ENCODE assay signal across 16 mouse cellular contexts in the genomic region with DNA sequence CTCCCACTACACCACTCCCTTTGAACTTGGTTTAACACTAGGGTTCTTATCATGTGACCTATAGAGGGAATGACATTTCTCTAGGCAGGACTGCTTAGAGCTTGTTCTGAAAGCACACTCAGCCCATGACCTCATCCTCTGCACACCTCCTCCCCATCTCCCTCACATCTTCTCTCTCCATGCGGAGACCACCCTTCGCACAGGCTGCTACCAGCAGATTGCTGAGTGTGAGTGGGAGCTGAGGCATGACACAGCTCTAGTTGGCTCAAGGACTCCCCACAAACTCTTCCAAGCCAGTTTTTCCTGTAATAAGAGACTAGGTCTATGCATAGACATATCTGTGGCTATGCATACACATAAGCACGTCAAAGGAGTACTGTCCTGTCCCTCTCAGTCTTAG.
A peak's percentile ranks its signal among the peaks of the same experiment; 100 is the strongest.
DNase-seq lines count a peak whose midpoint lies in the region; ATAC-seq lines count a peak whose summit lies in the region.
"Had no signal": no experiment of that assay in that cellular context is flagged by ENCODE, and none has a peak within 500 bp of the region (broad histone marks: within the 10 kb centered on the region; RNA-seq: fewer than 3 reads in every experiment).

No protein-coding gene starts in this region.

- no peak overlapping the region for H3K4me2 ChIP-seq in intestine, embryonic 16.5 days (ENCODE audit: low read depth, low read length)
- H3K4me2 ChIP-seq: forebrain, embryonic 13.5 days; forebrain, embryonic 15.5 days had no signal

- H3K27me3 ChIP-seq in limb, embryonic 10.5 days (ENCODE audit: low read depth, poor library complexity, severe bottlenecking) = no peaks in the 10 kb centered on the region
- no peaks in the 10 kb centered on the region for H3K27me3 ChIP-seq in intestine, embryonic 16.5 days (replicated peaks; ENCODE audit: control insufficient read depth, insufficient read depth, low read length)
- H3K27me3 ChIP-seq: forebrain, embryonic 13.5 days; forebrain, embryonic 15.5 days had no signal

- no peak for DNase-seq in frontal cortex, postnatal 10 days (ENCODE audit: low spot score in 2 of 2)
- DNase-seq in brain, adult 2 months (ENCODE audit: low read depth, low spot score) = peak; percentile 71
- DNase-seq in limb, embryonic 10.5 days (ENCODE audit: low spot score) = no peak
- DNase-seq: adrenal gland, adult 2 months; adrenal gland, postnatal 10 days; adrenal gland, postnatal 25 days; cerebellum, adult 11-12 months; cerebellum, adult 2 months; cerebellum, adult 9-10 months; cerebellum, postnatal 10 days; cerebellum, postnatal 25 days; forebrain, postnatal 0 days had no signal

- WGBS in limb, embryonic 10.5 days = 90% methylated on average over 3 of the region's 3 CpGs
- 83% methylated on average over 3 of the region's 3 CpGs for WGBS in intestine, embryonic 16.5 days

- 0 out of 2 replicates have a peak overlapping the region, but pooled peaks have one; percentile 19 for H3K27ac ChIP-seq in limb, embryonic 10.5 days
- H3K27ac ChIP-seq in intestine, embryonic 16.5 days (ENCODE audit: low read length) = no peak overlapping the region
- H3K27ac ChIP-seq: forebrain, embryonic 13.5 days; forebrain, embryonic 15.5 days had no signal

- ATAC-seq in frontal cortex, adult (ENCODE audit: low TSS enrichment) = peak; percentile 83
- no peak for ATAC-seq in intestine, embryonic 16.5 days
- ATAC-seq: forebrain, embryonic 13.5 days; forebrain, embryonic 15.5 days; forebrain, postnatal 0 days had no signal

- H3K9ac ChIP-seq in intestine, embryonic 16.5 days (ENCODE audit: low read depth, low read length) = no peak overlapping the region
- H3K9ac ChIP-seq: forebrain, embryonic 13.5 days; forebrain, embryonic 15.5 days; forebrain, postnatal 0 days had no signal

- no peaks in the 10 kb centered on the region for H3K9me3 ChIP-seq in limb, embryonic 10.5 days (replicated peaks)
- no peaks in the 10 kb centered on the region for H3K9me3 ChIP-seq in intestine, embryonic 16.5 days (ENCODE audit: control insufficient read depth, low read length)
- H3K9me3 ChIP-seq: forebrain, embryonic 13.5 days; forebrain, embryonic 15.5 days had no signal

- no peak overlapping the region for H3K4me3 ChIP-seq in limb, embryonic 10.5 days
- no peak overlapping the region for H3K4me3 ChIP-seq in intestine, embryonic 16.5 days (ENCODE audit: low read length)
- H3K4me3 ChIP-seq: forebrain, embryonic 13.5 days; forebrain, embryonic 15.5 days had no signal

- H3K36me3 ChIP-seq in limb, embryonic 10.5 days = no peaks in the 10 kb centered on the region
- no peaks in the 10 kb centered on the region for H3K36me3 ChIP-seq in intestine, embryonic 16.5 days (ENCODE audit: control insufficient read depth, insufficient read depth, low read length)
- H3K36me3 ChIP-seq: forebrain, embryonic 15.5 days had no signal

- H3K4me1 ChIP-seq in limb, embryonic 10.5 days = peaks cover 35% of the 10 kb centered on the region
- no peaks in the 10 kb centered on the region for H3K4me1 ChIP-seq in intestine, embryonic 16.5 days (ENCODE audit: control insufficient read depth, insufficient read depth, low read length)
- H3K4me1 ChIP-seq: forebrain, embryonic 13.5 days had no signal
